In the genomic region with DNA sequence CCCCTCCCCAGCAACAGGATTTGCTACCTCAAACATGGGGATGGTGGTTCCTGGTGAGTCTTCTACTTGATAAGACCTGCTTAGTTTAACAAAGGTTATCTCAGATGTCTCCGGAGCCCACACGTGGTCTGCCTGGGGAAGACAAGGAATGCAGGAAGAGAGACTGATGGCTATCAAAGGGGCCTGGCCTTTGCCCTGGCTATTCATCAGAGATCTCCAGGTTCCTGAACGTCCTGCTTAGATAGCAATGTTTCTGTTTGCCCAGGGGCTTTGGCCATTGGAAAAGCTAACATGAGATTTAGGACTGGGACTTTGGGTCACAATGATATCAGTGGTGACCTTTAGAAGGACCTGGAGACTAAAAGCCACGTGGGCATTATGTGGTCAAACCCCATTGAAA, we compare ENCODE assay signal across 29 mouse cellular contexts.
DNase-seq lines count a peak whose midpoint lies in the region; ATAC-seq and TF ChIP-seq lines count a peak whose summit lies in the region.
"Had no signal": no experiment of that assay in that cellular context is flagged by ENCODE, and none has a peak within 500 bp of the region (broad histone marks: within the 10 kb centered on the region; RNA-seq: fewer than 3 reads in every experiment).

No protein-coding gene starts in this region.

- TF ChIP-seq POLR2A in liver, adult 2 months (IDR thresholded peaks at IDR 0.05; ENCODE audit: extremely low read depth, insufficient read depth, low read length) = no peak

- TF ChIP-seq EP300 in liver, postnatal 0 days (IDR thresholded peaks at IDR 0.05; ENCODE audit: low read depth) = peak; percentile 30; the same call in 1 of the 2 replicates

- no peaks in the 10 kb centered on the region for H3K27me3 ChIP-seq in heart, embryonic 10.5 days (ENCODE audit: insufficient read depth, poor library complexity, severe bottlenecking)
- no peaks in the 10 kb centered on the region for H3K27me3 ChIP-seq in liver, adult 2 months (ENCODE audit: control insufficient read depth, insufficient read depth, low read length)
- H3K27me3 ChIP-seq in liver, postnatal 0 days (ENCODE audit: insufficient read depth, low read length) = no peaks in the 10 kb centered on the region
- no peaks in the 10 kb centered on the region for H3K27me3 ChIP-seq in midbrain, embryonic 14.5 days (ENCODE audit: control insufficient read depth, insufficient read depth, low read length)
- H3K27me3 ChIP-seq: embryonic facial prominence, embryonic 13.5 days; hindbrain, embryonic 13.5 days; limb, embryonic 12.5 days; midbrain, embryonic 15.5 days; neural tube, embryonic 15.5 days had no signal

- peaks cover 47% of the 10 kb centered on the region for H3K4me1 ChIP-seq in heart, embryonic 10.5 days
- H3K4me1 ChIP-seq in liver, adult 2 months (ENCODE audit: control insufficient read depth, insufficient read depth, low read length) = peaks cover 22% of the 10 kb centered on the region
- peaks cover 16% of the 10 kb centered on the region for H3K4me1 ChIP-seq in liver, postnatal 0 days (ENCODE audit: insufficient read depth)
- H3K4me1 ChIP-seq in midbrain, embryonic 14.5 days (ENCODE audit: control insufficient read depth, insufficient read depth, low read length) = peaks cover 22% of the 10 kb centered on the region

- DNase-seq in heart, embryonic 10.5 days (ENCODE audit: low spot score) = no peak
- DNase-seq in heart, postnatal 10 days = no peak
- peak; percentile 27 for DNase-seq in 416B (ENCODE audit: low read depth)
- DNase-seq in liver, adult 2 months (ENCODE audit: extremely low read depth, low read depth, low spot score) = peak; percentile 93
- DNase-seq in liver, postnatal 0 days = peak; percentile 18
- DNase-seq in midbrain, embryonic 14.5 days = no peak
- no peak for DNase-seq in layer of hippocampus, adult 2 months (ENCODE audit: low spot score in 2 of 2)
- DNase-seq in thymus, postnatal 4 days = no peak
- DNase-seq: adrenal gland, adult 8-10 months; cerebellum, adult 9-10 months; embryo, embryonic 11 days; gastrocnemius, postnatal 10 days; heart, postnatal 36 days; kidney, adult 8-10 months; kidney, postnatal 14 days; lung, adult 18-20 months; lung, postnatal 4 days; right cerebral cortex, postnatal 25 days; thymus, adult 18-20 months; thymus, postnatal 25 days had no signal

- H3K79me2 ChIP-seq in liver, adult 2 months (ENCODE audit: control insufficient read depth, insufficient read depth, low read length) = no peaks in the 10 kb centered on the region

- no peak for TF ChIP-seq CTCF in liver, adult 2 months (IDR thresholded peaks at IDR 0.05; ENCODE audit: low read depth, low read length)
- TF ChIP-seq CTCF in liver, postnatal 0 days (IDR thresholded peaks at IDR 0.05; ENCODE audit: low read depth) = no peak
- TF ChIP-seq CTCF in layer of hippocampus, adult 2 months (conservative IDR thresholded peaks at IDR 0.05) = no peak

- H3K9ac ChIP-seq in liver, adult 2 months (ENCODE audit: low read depth, low read length) = no peak overlapping the region
- H3K9ac ChIP-seq in liver, postnatal 0 days (replicated peaks) = no peak overlapping the region
- H3K9ac ChIP-seq in midbrain, embryonic 14.5 days (replicated peaks; ENCODE audit: low read length) = no peak overlapping the region
- H3K9ac ChIP-seq: embryonic facial prominence, embryonic 13.5 days; hindbrain, embryonic 13.5 days; limb, embryonic 12.5 days; midbrain, embryonic 15.5 days; neural tube, embryonic 15.5 days had no signal

- H3K27ac ChIP-seq in heart, embryonic 10.5 days = peak overlapping the region; percentile 74
- H3K27ac ChIP-seq in liver, adult 2 months (replicated peaks; ENCODE audit: insufficient read depth, low read depth, low read length) = peak overlapping the region; percentile 90
- peak overlapping the region; percentile 78 for H3K27ac ChIP-seq in liver, postnatal 0 days (ENCODE audit: low read depth)
- no peak overlapping the region for H3K27ac ChIP-seq in midbrain, embryonic 14.5 days (replicated peaks; ENCODE audit: low read depth, low read length)
- no peak overlapping the region for H3K27ac ChIP-seq in layer of hippocampus, adult 2 months
- H3K27ac ChIP-seq: embryonic facial prominence, embryonic 13.5 days; limb, embryonic 12.5 days; neural tube, embryonic 15.5 days had no signal

- 14% methylated on average over 4 of the region's 4 CpGs for WGBS in heart, embryonic 10.5 days
- 6% methylated on average over 4 of the region's 4 CpGs for WGBS in liver, adult 2 months
- 15% methylated on average over 4 of the region's 4 CpGs for WGBS in liver, postnatal 0 days (ENCODE audit: insufficient replicate concordance)
- 60% methylated on average over 4 of the region's 4 CpGs for WGBS in midbrain, embryonic 14.5 days

- no peaks in the 10 kb centered on the region for H3K9me3 ChIP-seq in heart, embryonic 10.5 days
- H3K9me3 ChIP-seq in liver, postnatal 0 days (ENCODE audit: low read length) = peaks cover 4% of the 10 kb centered on the region; the same call in 1 of the 2 replicates
- no peaks in the 10 kb centered on the region for H3K9me3 ChIP-seq in midbrain, embryonic 14.5 days (ENCODE audit: control insufficient read depth, low read length)
- H3K9me3 ChIP-seq: embryonic facial prominence, embryonic 13.5 days; hindbrain, embryonic 13.5 days; midbrain, embryonic 15.5 days; neural tube, embryonic 15.5 days had no signal

- intact Hi-C loops in heart, postnatal 10 days (cut with DNase I) = no loop called here

- ATAC-seq in liver, postnatal 0 days = peak; percentile 38
- ATAC-seq in midbrain, embryonic 14.5 days (ENCODE audit: low FRiP score, low TSS enrichment) = no peak
- ATAC-seq: forebrain, embryonic 16.5 days; intestine, embryonic 16.5 days; lung, postnatal 0 days; midbrain, embryonic 15.5 days had no signal

- no peak overlapping the region for H3K4me3 ChIP-seq in heart, embryonic 10.5 days
- no peak overlapping the region for H3K4me3 ChIP-seq in liver, adult 2 months (ENCODE audit: insufficient read depth, low read depth, low read length)
- no peak overlapping the region for H3K4me3 ChIP-seq in liver, postnatal 0 days (ENCODE audit: low read depth, low read length)
- H3K4me3 ChIP-seq in midbrain, embryonic 14.5 days (replicated peaks; ENCODE audit: low read depth, low read length) = no peak overlapping the region
- H3K4me3 ChIP-seq in layer of hippocampus, adult 2 months = no peak overlapping the region
- H3K4me3 ChIP-seq: embryonic facial prominence, embryonic 13.5 days; hindbrain, embryonic 13.5 days; limb, embryonic 12.5 days; megakaryocyte, embryonic 14.5 days; midbrain, embryonic 15.5 days; neural tube, embryonic 15.5 days had no signal

- no peak overlapping the region for H3K4me2 ChIP-seq in liver, postnatal 0 days (ENCODE audit: low read depth, low read length)
- no peak overlapping the region for H3K4me2 ChIP-seq in midbrain, embryonic 14.5 days (ENCODE audit: low read length)
- H3K4me2 ChIP-seq: embryonic facial prominence, embryonic 13.5 days; hindbrain, embryonic 13.5 days; limb, embryonic 12.5 days; midbrain, embryonic 15.5 days; neural tube, embryonic 15.5 days had no signal

- H3K36me3 ChIP-seq in heart, embryonic 10.5 days = no peaks in the 10 kb centered on the region
- H3K36me3 ChIP-seq in liver, adult 2 months (ENCODE audit: control insufficient read depth, insufficient read depth, low read length) = no peaks in the 10 kb centered on the region
- no peaks in the 10 kb centered on the region for H3K36me3 ChIP-seq in liver, postnatal 0 days (replicated peaks; ENCODE audit: insufficient read depth, low read length)
- H3K36me3 ChIP-seq in midbrain, embryonic 14.5 days (ENCODE audit: control insufficient read depth, insufficient read depth, low read length) = no peaks in the 10 kb centered on the region
- H3K36me3 ChIP-seq: embryonic facial prominence, embryonic 13.5 days; hindbrain, embryonic 13.5 days; limb, embryonic 12.5 days; midbrain, embryonic 15.5 days; neural tube, embryonic 15.5 days had no signal

Comparison
In these comparisons a context has a peak if more than half of its experiments do, and no peak if none do; other contexts are left out.
1. DNase-seq: peak in 416B (single experiment), liver, adult 2 months (single experiment) and liver, postnatal 0 days (single experiment); none in heart, embryonic 10.5 days (single experiment), heart, postnatal 10 days (0 of 2), midbrain, embryonic 14.5 days (single experiment), layer of hippocampus, adult 2 months (0 of 2) and thymus, postnatal 4 days (single experiment).
2. H3K27ac ChIP-seq: peak in heart, embryonic 10.5 days (single experiment), liver, adult 2 months (single experiment) and liver, postnatal 0 days (single experiment); none in midbrain, embryonic 14.5 days (single experiment) and layer of hippocampus, adult 2 months (single experiment).